Mouse (Mus musculus) MEL (cell line): ENCODE results near the gene Ucp2. TPM values are rescaled to one million over a fixed set of nuclear protein-coding genes. Genes with fewer than 3 reads are reported as not detected.
A peak's percentile ranks its signal among the peaks of the same experiment; 100 is the strongest.

Experiments used
- DNase-seq: peaks from one replicate; pipeline ENCODE4 v3.0.0; 2011; ENCODE audit warnings: low read depth, low spot score
- H3K27ac ChIP-seq: 2 replicates; pipeline ENCODE4 v1.5.1; 2012; ENCODE audit warnings: low read depth, mild to moderate bottlenecking, control low read depth, low read length, moderate library complexity; ENCODE audit not compliant: control insufficient read depth
- H3K27me3 ChIP-seq, 2 experiments: fragments of 150-350 bp in 1 of 2; sonication (generic) in 1 of 2; 2 replicates each; pipeline ENCODE4 v1.6.1; 2012; ENCODE audit warnings: low read length in 2 of 2, mild to moderate bottlenecking in 2 of 2, improper control_type of control experiment in 1 of 2, moderate library complexity in 1 of 2; ENCODE audit not compliant: insufficient read depth in 2 of 2, control insufficient read depth in 1 of 2
- H3K36me3 ChIP-seq, 2 experiments: 2 replicates each; pipeline ENCODE4 v1.6.1; 2012 to 2014; ENCODE audit warnings: low read length in 2 of 2, improper control_type of control experiment in 1 of 2, inconsistent platforms in 1 of 2, mild to moderate bottlenecking in 1 of 2; ENCODE audit not compliant: insufficient read depth in 2 of 2, control insufficient read depth in 1 of 2
- H3K4me1 ChIP-seq, 2 experiments: fragments of 150-350 bp in 1 of 2; sonication (generic) in 1 of 2; 2 replicates each; pipeline ENCODE4 v1.6.1; 2012; ENCODE audit warnings: low read length in 2 of 2, improper control_type of control experiment in 1 of 2, mild to moderate bottlenecking in 1 of 2; ENCODE audit not compliant: insufficient read depth in 2 of 2, control insufficient read depth in 1 of 2
- H3K4me3 ChIP-seq, 2 experiments: fragments of 150-350 bp in 1 of 2; sonication (generic) in 1 of 2; 2 replicates each; pipeline ENCODE4 v1.5.1; 2012; ENCODE audit warnings: low read depth in 2 of 2, low read length in 2 of 2, mild to moderate bottlenecking in 2 of 2, moderate library complexity in 2 of 2, control low read depth in 1 of 2, improper control_type of control experiment in 1 of 2; ENCODE audit not compliant: control insufficient read depth in 1 of 2, insufficient read depth in 1 of 2
- H3K79me2 ChIP-seq: 2 replicates; pipeline ENCODE4 v1.6.1; 2012; ENCODE audit warnings: mild to moderate bottlenecking, low read length, moderate library complexity; ENCODE audit not compliant: control insufficient read depth, poor library complexity, insufficient read depth
- H3K9ac ChIP-seq: 2 replicates; pipeline ENCODE4 v1.6.1; 2012; ENCODE audit warnings: low read depth, mild to moderate bottlenecking, control low read depth, low read length, moderate library complexity; ENCODE audit not compliant: control insufficient read depth, poor library complexity, severe bottlenecking
- H3K9me3 ChIP-seq: fragments of 150-350 bp; sonication (generic); replicated peaks from 2 replicates; pipeline ENCODE4 v1.6.1; 2012; ENCODE audit warnings: mild to moderate bottlenecking, low read length, improper control_type of control experiment, moderate library complexity; ENCODE audit not compliant: insufficient read depth
- BHLHE40 ChIP-seq: IDR thresholded peaks from 2 replicates; pipeline ENCODE4 v1.6.1; 2012; ENCODE audit warnings: low read depth, mild to moderate bottlenecking, inconsistent platforms, low read length, improper control_type of control experiment, borderline replicate concordance
- CHD2 ChIP-seq: IDR thresholded peaks from 2 replicates; pipeline ENCODE4 v1.6.1; 2011; ENCODE audit warnings: low read length, improper control_type of control experiment
- CTCF ChIP-seq, 3 experiments: IDR thresholded peaks in 2 of 3; conservative IDR thresholded peaks in 1 of 3; 2 replicates each; pipeline ENCODE4 v1.5.1; 2011 to 2012; ENCODE audit warnings: low read length in 3 of 3, low read depth in 2 of 3, mild to moderate bottlenecking in 2 of 3, improper control_type of control experiment in 1 of 3, inconsistent platforms in 1 of 3, mixed read lengths in 1 of 3, moderate library complexity in 1 of 3; ENCODE audit not compliant: control insufficient read depth in 1 of 3, insufficient read depth in 1 of 3, poor library complexity in 1 of 3, severe bottlenecking in 1 of 3
- EP300 ChIP-seq, 2 experiments: IDR thresholded peaks; 2 replicates each; pipeline ENCODE4 v1.6.1; 2011; ENCODE audit warnings: improper control_type of control experiment in 2 of 2, low read length in 2 of 2, low read depth in 1 of 2, mild to moderate bottlenecking in 1 of 2
- ETS1 ChIP-seq: IDR thresholded peaks from 2 replicates; pipeline ENCODE4 v1.6.1; 2012; ENCODE audit warnings: low read depth, mild to moderate bottlenecking, inconsistent platforms, low read length, improper control_type of control experiment, moderate library complexity
- GABPA ChIP-seq: IDR thresholded peaks from 2 replicates; pipeline ENCODE4 v1.6.1; 2012; ENCODE audit warnings: low read depth, mild to moderate bottlenecking, inconsistent platforms, low read length, improper control_type of control experiment, moderate library complexity
- KAT2A ChIP-seq: conservative IDR thresholded peaks from 2 replicates; pipeline ENCODE4 v1.6.1; 2012; ENCODE audit warnings: low read depth, low read length, improper control_type of control experiment, inconsistent platforms
- MYB ChIP-seq: IDR thresholded peaks from 2 replicates; pipeline ENCODE4 v1.6.1; 2011; ENCODE audit warnings: mild to moderate bottlenecking, low read depth, low read length, improper control_type of control experiment
- NELFE ChIP-seq: IDR thresholded peaks from 2 replicates; pipeline ENCODE4 v1.6.1; 2011; ENCODE audit warnings: low read depth, low read length, improper control_type of control experiment
- NRF1 ChIP-seq: IDR thresholded peaks from 2 replicates; pipeline ENCODE4 v1.6.1; 2014; ENCODE audit warnings: low read depth, mild to moderate bottlenecking, inconsistent platforms, low read length, improper control_type of control experiment, moderate library complexity; ENCODE audit not compliant: poor library complexity, insufficient read depth, severe bottlenecking
- POLR2A ChIP-seq, 2 experiments: IDR thresholded peaks; 2 replicates each; pipeline ENCODE4 v1.6.1; 2011 to 2012; ENCODE audit warnings: low read length in 2 of 2, mild to moderate bottlenecking in 2 of 2, control low read depth in 1 of 2, improper control_type of control experiment in 1 of 2, low read depth in 1 of 2, moderate library complexity in 1 of 2; ENCODE audit not compliant: control insufficient read depth in 1 of 2, insufficient read depth in 1 of 2, poor library complexity in 1 of 2
- POLR2AphosphoS2 ChIP-seq: IDR thresholded peaks from 2 replicates; pipeline ENCODE4 v1.6.1; 2011; ENCODE audit warnings: low read length, improper control_type of control experiment
- POLR2AphosphoS5 ChIP-seq: IDR thresholded peaks from 2 replicates; pipeline ENCODE4 v1.6.1; 2012; ENCODE audit warnings: low read depth, borderline replicate concordance, mild to moderate bottlenecking, inconsistent platforms, low read length, moderate library complexity, mixed read lengths
- RCOR1 ChIP-seq: IDR thresholded peaks from 2 replicates; pipeline ENCODE4 v1.6.1; 2012; ENCODE audit warnings: low read depth, mild to moderate bottlenecking, inconsistent platforms, low read length, improper control_type of control experiment
- SIN3A ChIP-seq: IDR thresholded peaks from 2 replicates; pipeline ENCODE4 v1.6.1; 2012; ENCODE audit warnings: low read length, improper control_type of control experiment, inconsistent platforms
- SMC3 ChIP-seq: IDR thresholded peaks from 2 replicates; pipeline ENCODE4 v1.6.1; 2011; ENCODE audit warnings: low read depth, low read length, improper control_type of control experiment
- UBTF ChIP-seq: IDR thresholded peaks from 2 replicates; pipeline ENCODE4 v1.6.1; 2012; ENCODE audit warnings: low read depth, mild to moderate bottlenecking, inconsistent platforms, low read length, improper control_type of control experiment, moderate library complexity, borderline replicate concordance; ENCODE audit not compliant: insufficient read depth
- ZKSCAN1 ChIP-seq: IDR thresholded peaks from 2 replicates; pipeline ENCODE4 v1.6.1; 2012; ENCODE audit warnings: low read depth, mild to moderate bottlenecking, inconsistent platforms, low read length, improper control_type of control experiment, moderate library complexity
- ZMIZ1 ChIP-seq: IDR thresholded peaks from 2 replicates; pipeline ENCODE4 v1.6.1; 2012; ENCODE audit warnings: low read depth, mild to moderate bottlenecking, inconsistent platforms, low read length, improper control_type of control experiment, moderate library complexity
- polyA plus RNA-seq, 2 experiments: library from polyadenylated mRNA; stranded (reverse) in 1 of 2; unstranded in 1 of 2; fragments of >175 nt in 1 of 2; fragments of >200 nt in 1 of 2; gene quantifications; 2 replicates each; pipeline versions ENCODE4 v1.2.1 to v1.2.4; 2012; ENCODE audit warnings: low replicate concordance in 2 of 2, low read depth in 1 of 2; ENCODE audit not compliant: insufficient read length in 2 of 2, insufficient read depth in 1 of 2, missing spikeins in 1 of 2
- total RNA-seq: library from RNA; depleted of rRNA; stranded (reverse); fragments of 300-350 nt; gene quantifications from 2 replicates; pipeline ENCODE4 v1.2.3, GENCODE M21; 2012

Gene Ucp2
- total and polyA plus RNA-seq, 3 experiments = 139 to 724 TPM; not detected in 1

DNA sequence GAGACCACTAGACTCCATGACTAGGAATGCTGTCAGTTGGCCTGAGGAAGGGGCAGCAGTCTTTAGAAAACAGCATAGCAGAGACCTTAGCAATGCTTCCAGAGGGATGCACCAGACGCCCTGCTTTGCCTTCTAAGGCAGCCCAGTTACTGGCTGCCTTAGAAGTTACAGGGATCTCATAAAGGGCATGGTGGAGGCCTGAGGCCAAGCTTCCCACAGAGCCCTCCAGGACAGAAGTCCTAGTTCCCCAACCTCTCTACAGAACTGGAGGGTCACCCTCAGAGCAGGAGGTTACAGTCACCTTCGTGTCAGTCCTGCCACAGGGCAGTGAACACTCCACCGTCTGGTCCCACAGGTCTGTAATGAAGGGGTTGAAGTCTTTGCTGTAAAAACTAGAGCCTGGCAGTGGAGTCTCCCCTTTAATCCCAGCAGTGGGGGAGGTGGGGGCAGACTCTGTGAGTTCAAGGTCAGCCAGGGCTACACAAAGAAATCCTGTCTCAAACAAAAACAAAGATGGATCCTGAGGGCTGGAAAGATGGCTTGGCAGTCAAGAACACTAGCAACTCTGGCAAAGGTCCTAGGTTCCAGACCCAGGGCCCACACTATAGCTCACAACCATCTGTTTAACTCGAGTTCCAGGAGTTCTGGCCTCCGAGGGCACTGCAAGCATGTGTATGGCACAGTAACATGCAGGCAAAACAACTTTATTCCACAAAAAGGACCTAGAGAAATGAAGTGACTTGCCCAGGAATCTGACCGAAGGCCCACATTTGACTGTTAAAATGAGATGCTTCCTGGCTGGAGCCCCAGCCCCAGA is 8.1 kb downstream of the Ucp2 start:
- DNase-seq = peak; percentile 50
- Histone ChIP-seq H3K4me3 (no peak overlapping the region), H3K79me2 (peaks cover 5% of the 10 kb centered on the region), H3K27ac (peak overlapping the region; percentile 13; the same call in 1 of the 2 replicates), H3K9me3 (no peaks in the 10 kb centered on the region), H3K4me1 (peaks cover 0 to 14% of the 10 kb centered on the region in 2 experiments; a peak in 2 of 4 replicates), H3K36me3 (peaks cover 0 to 5% of the 10 kb centered on the region in 2 experiments; a peak in 3 of 4 replicates), H3K27me3 (no peaks in the 10 kb centered on the region), H3K9ac (no peak overlapping the region; the same call in 1 of the 2 replicates)
- TF ChIP-seq NELFE = peak; percentile 47; the same call in 1 of the 2 replicates
- no peak for TF ChIP-seq GABPA
- TF ChIP-seq RCOR1 = 0 out of 2 replicates have a peak, but pooled peaks have one; percentile 11
- TF ChIP-seq KAT2A = no peak
- TF ChIP-seq UBTF = no peak
- TF ChIP-seq POLR2AphosphoS2 = peak; percentile 94
- peak; percentile 35 to 48 for TF ChIP-seq POLR2A (IDR thresholded peaks at IDR 0.05; ENCODE audit: control insufficient read depth in 1 of 2, insufficient read depth in 1 of 2, low read depth in 1 of 2, low read length in 2 of 2, poor library complexity in 1 of 2)
- TF ChIP-seq SIN3A = no peak
- TF ChIP-seq CHD2 = peak; percentile 39
- 0 out of 2 replicates have a peak, but pooled peaks have one; percentile 33 for TF ChIP-seq MYB
- TF ChIP-seq ETS1 = no peak
- 0 out of 2 replicates have a peak, but pooled peaks have one; percentile 42 for TF ChIP-seq ZKSCAN1
- peak; percentile 88 for TF ChIP-seq ZMIZ1
- TF ChIP-seq BHLHE40 = peak; percentile 10; the same call in 1 of the 2 replicates
- peak; percentile 31; the same call in 1 of the 2 replicates for TF ChIP-seq POLR2AphosphoS5
- TF ChIP-seq EP300 (IDR thresholded peaks at IDR 0.05; ENCODE audit: low read depth in 1 of 2, low read length in 2 of 2) = no peak
- TF ChIP-seq SMC3 = peak; percentile 22; the same call in 1 of the 2 replicates

DNA sequence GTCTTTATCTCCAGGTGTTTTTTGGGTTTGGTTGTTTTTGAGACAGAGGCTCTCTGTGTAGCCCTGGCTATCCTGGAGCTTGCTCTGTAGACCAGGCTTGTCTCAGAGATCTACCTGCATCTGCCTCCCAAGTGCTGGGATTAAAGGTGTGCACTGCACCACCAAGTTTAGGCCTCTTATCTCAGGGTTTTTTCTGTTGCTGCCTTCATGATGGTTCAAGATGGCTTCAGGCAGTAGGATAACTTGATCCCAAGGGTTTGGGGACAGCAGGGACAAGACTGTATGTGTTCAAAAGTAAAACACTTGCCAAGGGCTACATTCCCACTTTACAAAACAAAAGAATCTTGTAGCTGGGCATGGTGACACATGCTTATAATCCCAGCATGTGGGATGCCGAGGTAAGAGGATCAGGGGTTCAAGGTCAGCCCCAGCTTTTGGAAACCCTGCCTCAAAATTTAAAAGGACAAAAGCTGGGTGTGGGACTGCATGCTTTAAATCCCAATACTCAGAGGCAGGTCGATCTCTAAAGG is 8.8 kb downstream of the Ucp2 start:
- H3K4me3 ChIP-seq = no peak overlapping the region
- TF ChIP-seq CHD2 = peak; percentile 6; the same call in 1 of the 2 replicates
- no peak for TF ChIP-seq NRF1
- no peak for TF ChIP-seq MYB
- no peak for TF ChIP-seq SIN3A
- TF ChIP-seq NELFE = no peak
- no peak for TF ChIP-seq GABPA
- TF ChIP-seq CTCF (IDR thresholded peaks at IDR 0.05 in 2 of 3, conservative IDR thresholded peaks at IDR 0.05 in 1 of 3; ENCODE audit: control insufficient read depth in 1 of 3, insufficient read depth in 1 of 3, low read depth in 2 of 3, low read length in 3 of 3, poor library complexity in 1 of 3, severe bottlenecking in 1 of 3) = no peak
- TF ChIP-seq KAT2A = no peak
- TF ChIP-seq POLR2AphosphoS2 = peak; percentile 30; the same call in 1 of the 2 replicates
- TF ChIP-seq POLR2A (IDR thresholded peaks at IDR 0.05; ENCODE audit: control insufficient read depth in 1 of 2, insufficient read depth in 1 of 2, low read depth in 1 of 2, low read length in 2 of 2, poor library complexity in 1 of 2) = no peak; a peak in 1 of 4 replicates
- peaks cover 0 to 9% of the 10 kb centered on the region in 2 experiments; a peak in 1 of 4 replicates for H3K4me1 ChIP-seq
- H3K9me3 ChIP-seq = no peaks in the 10 kb centered on the region
- H3K27me3 ChIP-seq = no peaks in the 10 kb centered on the region
- DNase-seq = peak; percentile 52
- H3K36me3 ChIP-seq = no peaks in the 10 kb centered on the region; a peak in 2 of 4 replicates
- H3K27ac ChIP-seq = no peak overlapping the region
- no peaks in the 10 kb centered on the region for H3K79me2 ChIP-seq
- no peak overlapping the region for H3K9ac ChIP-seq
